Comparison of ENCODE assay signal across 12 mouse cellular contexts in genomic region chr15:27926450-27926849, GRCm38 (mm10).
A peak's percentile ranks its signal among the peaks of the same experiment; 100 is the strongest.
DNase-seq lines count a peak whose midpoint lies in the region; ATAC-seq lines count a peak whose summit lies in the region.
"Had no signal": no experiment of that assay in that cellular context is flagged by ENCODE, and none has a peak within 500 bp of the region (broad histone marks: within the 10 kb centered on the region; RNA-seq: fewer than 3 reads in every experiment).

No protein-coding gene starts in this region.

- H3K27me3 ChIP-seq in heart, embryonic 10.5 days (ENCODE audit: insufficient read depth, poor library complexity, severe bottlenecking) = no peaks in the 10 kb centered on the region
- H3K27me3 ChIP-seq in embryonic facial prominence, embryonic 15.5 days = no peaks in the 10 kb centered on the region
- H3K27me3 ChIP-seq: forebrain, embryonic 12.5 days; hindbrain, embryonic 15.5 days; neural tube, embryonic 15.5 days had no signal

- no peaks in the 10 kb centered on the region for H3K9me3 ChIP-seq in heart, embryonic 10.5 days
- H3K9me3 ChIP-seq in embryonic facial prominence, embryonic 15.5 days (replicated peaks) = no peaks in the 10 kb centered on the region
- H3K9me3 ChIP-seq: forebrain, embryonic 12.5 days; hindbrain, embryonic 15.5 days; neural tube, embryonic 15.5 days had no signal

- ATAC-seq in embryonic facial prominence, embryonic 15.5 days (ENCODE audit: insufficient number of reproducible peaks, low FRiP score, low TSS enrichment, low read depth) = no peak
- no peak for ATAC-seq in erythroid progenitor cell, adult 5-6 weeks (replicated peaks; ENCODE audit: low FRiP score, poor library complexity, severe bottlenecking)
- ATAC-seq in frontal cortex, adult (ENCODE audit: low TSS enrichment) = no peak

- peaks cover 73% of the 10 kb centered on the region for H3K4me1 ChIP-seq in heart, embryonic 10.5 days
- peaks cover 51% of the 10 kb centered on the region for H3K4me1 ChIP-seq in embryonic facial prominence, embryonic 15.5 days

- intact Hi-C loops in heart, postnatal 36 days (cut with DNase I) = no loop called here

- no peak for DNase-seq in heart, embryonic 10.5 days (ENCODE audit: low spot score)
- no peak for DNase-seq in heart, postnatal 36 days
- peak; percentile 5 for DNase-seq in 416B (ENCODE audit: low read depth)
- DNase-seq in naive thymus-derived CD4-positive, alpha-beta T cell, adult 2 months (ENCODE audit: low read depth) = peak; percentile 84
- no peak for DNase-seq in ovary, adult 18-20 months (ENCODE audit: low spot score)
- DNase-seq: cerebellum, postnatal 25 days had no signal

- 66% methylated on average over 7 of the region's 7 CpGs for WGBS in heart, embryonic 10.5 days
- 61% methylated on average over 7 of the region's 7 CpGs for WGBS in embryonic facial prominence, embryonic 15.5 days

- H3K4me2 ChIP-seq in embryonic facial prominence, embryonic 15.5 days (replicated peaks) = no peak overlapping the region
- H3K4me2 ChIP-seq: forebrain, embryonic 12.5 days; hindbrain, embryonic 15.5 days; neural tube, embryonic 15.5 days had no signal

- H3K36me3 ChIP-seq in heart, embryonic 10.5 days = no peaks in the 10 kb centered on the region
- no peaks in the 10 kb centered on the region for H3K36me3 ChIP-seq in embryonic facial prominence, embryonic 15.5 days
- H3K36me3 ChIP-seq: forebrain, embryonic 12.5 days; hindbrain, embryonic 15.5 days; neural tube, embryonic 15.5 days had no signal

- peak overlapping the region; percentile 52; the same call in 1 of the 2 replicates for H3K27ac ChIP-seq in heart, embryonic 10.5 days
- H3K27ac ChIP-seq in embryonic facial prominence, embryonic 15.5 days (replicated peaks) = peak overlapping the region; percentile 48; the same call in 1 of the 2 replicates
- H3K27ac ChIP-seq: forebrain, embryonic 12.5 days; hindbrain, embryonic 15.5 days; neural tube, embryonic 15.5 days had no signal

- no peak overlapping the region for H3K4me3 ChIP-seq in heart, embryonic 10.5 days
- no peak overlapping the region for H3K4me3 ChIP-seq in embryonic facial prominence, embryonic 15.5 days (replicated peaks)
- H3K4me3 ChIP-seq: forebrain, embryonic 12.5 days; hindbrain, embryonic 15.5 days; neural tube, embryonic 15.5 days had no signal

- no peak overlapping the region for H3K9ac ChIP-seq in embryonic facial prominence, embryonic 15.5 days
- H3K9ac ChIP-seq: forebrain, embryonic 12.5 days; hindbrain, embryonic 15.5 days; neural tube, embryonic 15.5 days had no signal

Comparison
In these comparisons a context has a peak if more than half of its experiments do, and no peak if none do; other contexts are left out.
1. DNase-seq: peak in 416B (single experiment) and naive thymus-derived CD4-positive, alpha-beta T cell, adult 2 months (single experiment); none in heart, embryonic 10.5 days (single experiment), heart, postnatal 36 days (0 of 2) and ovary, adult 18-20 months (single experiment).